Mouse (Mus musculus) spleen, postnatal 36 days (tissue): ENCODE measurements around the gene Swap70.
A peak's percentile ranks its signal among the peaks of the same experiment; 100 is the strongest.

Experiments
- DNase-seq, 2 experiments: peaks; one replicate each; pipeline ENCODE4 v3.0.0; 2022; ENCODE audit warnings: low spot score in 2 of 2, mixed read lengths in 1 of 2

Swap70 gene

DNA sequence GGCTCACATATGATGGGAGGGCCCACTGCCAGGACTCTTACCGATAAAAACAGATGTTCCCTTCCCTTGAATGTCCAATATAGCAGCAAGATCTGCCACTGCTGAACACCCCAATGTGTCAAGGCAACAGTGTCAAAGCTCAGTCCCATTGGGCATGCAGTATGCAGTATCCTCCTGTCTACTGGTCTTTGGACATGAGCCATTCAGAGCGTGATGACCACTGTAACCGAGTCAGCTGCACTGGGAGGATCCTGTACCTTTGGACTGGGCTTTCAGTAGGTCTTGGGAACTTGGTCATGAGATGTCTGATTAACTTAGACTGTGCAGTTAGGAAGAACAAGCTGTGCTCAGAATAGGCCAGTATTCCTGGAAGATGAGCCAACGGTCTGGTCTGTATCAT is 84.0 kb downstream of the Swap70 start:
- no peak for DNase-seq

DNA sequence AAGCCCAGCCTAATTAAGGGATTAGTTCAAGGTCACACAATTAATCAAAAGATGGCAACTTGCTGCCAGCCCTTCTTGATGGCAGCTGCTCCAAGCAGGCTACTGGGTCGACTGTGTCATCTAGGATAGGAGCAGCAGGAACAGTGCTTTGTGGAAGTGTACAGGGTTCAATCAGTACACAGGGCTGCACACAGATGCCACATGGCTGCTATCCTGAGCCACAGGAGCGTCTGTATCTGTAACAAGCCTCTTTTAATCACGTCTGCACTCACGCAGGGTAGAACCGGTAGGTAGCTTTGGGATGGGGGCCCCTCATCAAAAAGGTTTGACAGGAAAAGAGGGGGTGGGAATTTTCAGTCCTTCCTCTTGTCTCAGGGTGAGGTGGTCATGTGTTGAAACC is 84.8 kb downstream of the Swap70 start:
- no peak for DNase-seq

DNA sequence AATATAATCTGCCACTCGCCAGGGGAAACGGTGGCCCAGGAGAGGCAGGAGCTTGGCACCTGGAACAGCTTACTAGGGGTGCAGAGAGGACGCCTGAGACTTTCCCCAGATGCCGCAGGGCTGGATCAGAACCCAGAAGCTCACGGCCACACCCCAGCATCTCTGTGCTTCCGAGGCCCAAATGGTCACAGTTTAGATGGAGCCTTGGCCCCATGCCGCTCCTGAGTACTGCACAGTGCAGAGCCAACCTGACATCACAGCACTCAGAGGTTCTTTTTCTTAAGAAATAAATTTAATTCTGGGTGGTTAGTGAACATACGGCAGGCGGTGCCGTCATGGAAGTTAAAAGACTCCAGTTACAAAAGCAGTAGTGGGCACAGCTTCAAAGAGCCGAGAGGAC is 86.2 kb downstream of the Swap70 start:
- DNase-seq: no peak

DNA sequence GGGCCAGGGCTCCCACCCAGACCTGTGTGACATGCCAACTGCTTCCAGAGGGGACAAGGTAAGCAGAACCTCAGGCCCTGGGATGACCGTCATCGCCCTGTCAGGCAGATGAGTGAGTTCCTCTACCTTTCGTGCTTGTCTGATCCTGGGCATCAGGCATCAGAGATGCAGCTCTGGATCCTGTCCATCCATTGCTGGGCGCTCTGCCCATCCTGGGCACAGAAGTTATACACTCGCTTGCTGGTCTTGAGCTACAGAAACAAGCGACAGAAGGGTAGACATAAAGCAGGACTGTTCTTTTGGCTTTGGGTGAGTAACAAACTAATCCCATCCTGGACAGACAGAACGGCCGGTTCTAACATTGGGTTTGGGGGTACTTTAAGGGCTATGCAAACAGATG is 87.7 kb downstream of the Swap70 start:
- no peak for DNase-seq

DNA sequence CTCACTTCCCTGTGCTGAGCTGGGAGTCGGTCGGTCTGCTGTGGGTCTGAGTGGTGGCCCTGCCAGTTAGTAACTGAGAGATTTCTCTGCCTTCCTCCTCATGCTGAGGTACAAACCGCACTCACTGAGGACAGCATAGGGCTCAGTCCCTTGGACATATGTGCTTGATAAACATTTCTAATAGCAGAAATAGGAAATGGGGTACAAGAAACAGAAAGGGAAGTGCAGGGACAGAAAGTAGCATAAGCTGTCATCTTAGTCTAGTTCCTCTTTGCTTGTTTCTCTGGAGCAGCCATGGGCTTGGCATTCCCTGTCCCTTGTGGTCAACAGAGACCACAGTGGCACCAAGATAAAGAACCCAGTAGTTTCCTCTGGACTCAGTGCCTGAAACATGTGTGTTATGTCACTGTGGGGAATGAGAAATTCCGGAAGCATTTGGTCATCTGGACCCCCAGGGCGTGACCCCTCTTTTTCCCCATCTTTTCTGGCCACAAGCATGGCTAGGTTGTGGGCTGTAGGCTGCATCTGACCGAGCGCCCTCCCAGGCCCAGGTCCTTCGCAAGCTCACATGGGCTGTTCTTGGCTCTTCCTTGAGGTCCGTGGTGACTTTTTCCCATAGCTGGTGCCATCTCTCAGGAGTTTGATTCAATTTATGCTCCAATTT is 92.0 kb downstream of the Swap70 start:
- DNase-seq: peak; percentile 18 to 38

DNA sequence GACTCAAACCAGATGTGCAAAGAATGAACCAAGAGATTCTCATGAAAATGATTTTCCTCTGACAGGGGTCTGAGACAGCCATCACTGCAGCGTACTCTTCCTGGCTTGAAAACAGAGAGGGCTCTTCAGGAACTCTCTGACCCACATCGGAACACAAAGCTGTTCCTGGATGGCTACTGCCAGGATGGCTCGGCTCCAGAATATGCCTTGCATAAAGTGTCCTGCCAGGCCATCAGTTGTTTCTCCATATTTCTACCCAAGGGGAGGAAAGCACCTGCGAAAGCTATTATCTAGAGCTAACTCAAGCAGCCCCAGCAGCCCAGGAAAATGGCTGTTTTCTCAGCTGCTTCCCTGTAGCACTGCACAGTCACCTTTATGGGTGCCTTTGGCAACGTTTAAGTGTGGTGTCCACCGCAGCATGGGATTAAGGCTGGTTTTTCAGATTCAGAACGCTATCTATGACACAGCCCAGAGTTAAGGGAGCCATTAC is 92.9 kb downstream of the Swap70 start:
- no peak for DNase-seq

DNA sequence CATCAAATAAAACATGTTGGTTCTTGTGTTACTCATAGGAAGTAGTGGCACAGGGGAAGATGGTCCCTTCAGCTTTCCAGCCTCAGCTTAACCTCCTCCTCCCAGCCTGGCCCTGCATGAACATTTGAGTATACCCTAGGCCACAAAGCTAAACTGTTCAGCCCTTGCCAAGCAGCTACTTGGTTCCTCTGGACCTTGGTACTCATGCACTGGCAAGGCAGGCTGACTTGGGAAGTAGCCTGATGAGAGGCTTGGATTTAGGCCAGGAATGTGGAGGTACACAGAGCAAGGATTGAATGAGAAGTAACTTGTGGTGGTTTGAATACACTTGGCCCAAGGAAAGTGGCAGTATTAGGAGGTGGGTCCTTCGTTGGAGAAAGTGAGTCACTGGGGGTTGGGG is 93.8 kb downstream of the Swap70 start:
- no peak for DNase-seq

DNA sequence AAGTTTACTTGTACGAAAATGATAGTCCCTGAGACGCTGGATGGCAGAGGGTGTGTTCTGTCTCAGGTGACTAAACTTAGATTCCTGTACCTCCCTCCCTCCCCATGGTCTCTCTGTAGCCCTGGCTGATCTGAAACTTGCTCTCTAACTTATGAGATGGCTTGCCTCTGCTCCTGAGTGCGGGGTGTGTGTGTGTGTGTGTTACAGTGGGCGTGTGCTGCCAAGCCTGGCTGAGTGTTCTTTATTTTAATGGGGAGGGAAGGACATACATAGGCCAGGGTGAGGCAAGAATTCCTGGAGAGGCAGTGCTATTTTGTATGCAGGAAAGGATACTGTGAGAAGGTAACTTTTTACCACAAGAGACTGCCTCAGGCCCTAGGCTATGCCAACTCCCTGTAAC is 95.9 kb downstream of the Swap70 start:
- DNase-seq: no peak

DNA sequence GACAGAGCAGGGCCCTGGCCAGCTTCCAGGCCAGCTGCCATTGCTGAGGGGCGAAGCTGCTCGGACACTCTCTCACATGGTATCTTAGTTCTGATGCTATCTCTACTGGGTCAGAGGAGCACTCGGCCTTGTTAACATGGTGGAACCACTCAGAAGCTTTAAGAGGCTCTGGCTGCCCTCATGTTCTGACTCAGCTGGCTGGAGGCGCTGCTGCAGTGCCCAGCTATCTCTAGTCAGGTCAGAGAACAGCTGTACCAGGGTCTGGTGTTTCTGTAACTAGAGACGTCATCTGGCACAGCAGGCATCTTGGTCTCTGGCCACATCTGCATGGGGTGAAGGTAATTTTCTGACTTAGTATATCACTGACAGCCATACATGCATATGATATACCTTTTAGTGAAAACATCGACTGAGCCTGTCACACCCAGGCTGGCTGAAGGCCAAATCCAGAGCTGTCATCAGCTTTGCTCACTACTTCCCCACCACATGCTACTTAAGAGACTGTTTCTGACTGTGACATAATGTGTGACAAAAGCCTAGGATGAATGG is 97.5 kb downstream of the Swap70 start:
- DNase-seq: no peak

DNA sequence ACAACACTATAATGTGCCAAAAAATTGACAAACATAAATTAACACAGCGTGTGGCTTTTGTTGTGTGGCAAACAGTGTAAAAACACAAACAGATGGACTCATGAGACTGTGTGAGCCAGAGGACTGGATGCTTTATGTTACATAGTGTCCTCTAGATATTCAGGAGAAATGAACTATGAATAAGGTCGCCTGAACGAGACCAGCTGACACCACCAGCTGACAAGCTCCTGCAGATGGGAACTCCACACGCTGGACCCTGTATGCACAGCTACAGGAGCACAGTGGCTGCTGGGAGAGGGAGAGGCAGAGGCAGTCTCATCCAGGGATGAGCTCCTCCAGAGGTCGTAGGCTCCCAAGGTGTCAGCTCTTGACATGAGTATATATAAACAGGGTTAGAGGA is 99.6 kb downstream of the Swap70 start:
- no peak for DNase-seq

DNA sequence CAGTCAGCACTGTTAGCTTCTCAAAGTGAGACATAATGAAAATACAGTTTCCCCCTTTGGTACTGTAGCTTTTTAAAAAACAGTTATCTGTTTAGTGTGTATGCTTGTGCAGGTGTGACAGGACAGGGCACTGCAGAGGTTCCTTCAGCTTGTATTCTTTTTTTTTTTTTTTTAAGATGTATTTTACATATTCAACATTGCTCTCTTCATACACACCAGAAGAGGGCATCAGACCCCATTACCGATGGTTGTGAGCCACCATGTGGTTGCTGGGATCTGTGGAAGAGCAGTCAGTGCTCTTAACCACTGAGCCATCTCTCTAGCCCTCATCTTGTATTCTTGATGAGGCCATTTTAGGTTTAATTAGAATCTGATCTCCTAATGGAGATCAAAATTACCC is 103.3 kb downstream of the Swap70 start:
- no peak for DNase-seq

DNA sequence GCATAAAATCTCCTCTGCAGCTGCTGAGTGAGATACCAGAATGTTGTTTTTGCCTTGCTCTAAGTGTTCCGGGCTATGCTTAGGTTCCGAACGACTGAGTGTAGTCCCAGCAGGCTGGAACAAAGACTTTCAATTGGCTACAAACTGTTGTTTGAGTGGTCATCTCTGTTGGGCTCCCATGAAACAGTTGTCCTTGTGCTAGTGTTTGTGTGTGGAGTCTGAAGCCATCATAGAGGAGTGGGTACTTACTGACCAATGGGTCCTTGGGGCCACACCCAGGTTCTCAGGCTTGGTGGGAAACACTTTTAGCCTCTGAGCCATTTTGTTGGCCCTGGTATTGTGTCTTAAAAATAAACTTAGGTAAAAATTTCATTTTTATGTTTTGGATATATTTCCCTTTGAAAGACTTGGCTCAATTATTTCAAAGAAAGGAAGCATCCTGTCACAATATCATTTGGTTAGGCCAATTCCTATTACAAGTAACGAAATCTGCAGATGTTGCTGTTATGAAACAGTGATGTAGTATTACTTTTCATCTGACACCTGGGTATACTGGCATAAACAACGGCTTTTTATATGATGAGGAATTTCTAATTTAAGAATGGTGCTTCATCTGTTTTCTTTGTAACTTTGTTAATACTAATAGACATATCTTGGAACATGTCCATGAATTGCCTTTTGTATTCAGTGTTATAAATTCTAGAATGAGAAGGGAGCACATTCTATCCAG is 104.0 kb downstream of the Swap70 start:
- DNase-seq: no peak
